25 mouse cellular contexts compared by ENCODE assay signal in genomic region chr2:56552197-56552964, GRCm38 (mm10).
"Had no signal": no experiment of that assay in that cellular context is flagged by ENCODE, and none has a peak within 500 bp of the region (broad histone marks: within the 10 kb centered on the region; RNA-seq: fewer than 3 reads in every experiment).

No protein-coding gene starts in this region.

- H3K4me3 ChIP-seq: gastrocnemius, adult 2 months; heart, embryonic 10.5 days; heart, embryonic 12.5 days; hindbrain, embryonic 10.5 days; hindbrain, embryonic 12.5 days; intestine, embryonic 15.5 days; layer of hippocampus, adult 2 months; left cerebral cortex, adult 2 months; limb, embryonic 10.5 days; limb, embryonic 12.5 days had no signal

- DNase-seq: gastrocnemius, adult 2 months; gastrocnemius, postnatal 10 days; gastrocnemius, postnatal 25 days; heart, adult 18-20 months; heart, postnatal 10 days; heart, postnatal 4 days; kidney, adult 18-20 months; kidney, adult 8-10 months; kidney, postnatal 10 days; kidney, postnatal 25 days; kidney, postnatal 4 days; liver had no signal

- H3K27ac ChIP-seq: gastrocnemius, adult 2 months; heart, embryonic 10.5 days; hindbrain, embryonic 10.5 days; hindbrain, embryonic 12.5 days; hindbrain, embryonic 14.5 days; intestine, embryonic 15.5 days; layer of hippocampus, adult 2 months; left cerebral cortex, adult 2 months; limb, embryonic 10.5 days; limb, embryonic 12.5 days had no signal

- H3K27me3 ChIP-seq: heart, embryonic 12.5 days; hindbrain, embryonic 12.5 days; intestine, embryonic 15.5 days; limb, embryonic 12.5 days had no signal

- H3K36me3 ChIP-seq: heart, embryonic 10.5 days; heart, embryonic 12.5 days; hindbrain, embryonic 10.5 days; hindbrain, embryonic 12.5 days; intestine, embryonic 15.5 days; limb, embryonic 10.5 days; limb, embryonic 12.5 days had no signal

- H3K9ac ChIP-seq: heart, embryonic 12.5 days; hindbrain, embryonic 12.5 days; hindbrain, embryonic 14.5 days; intestine, embryonic 15.5 days; limb, embryonic 12.5 days had no signal

- H3K4me1 ChIP-seq: heart, embryonic 10.5 days; heart, embryonic 12.5 days; hindbrain, embryonic 10.5 days; hindbrain, embryonic 12.5 days; intestine, embryonic 15.5 days; limb, embryonic 12.5 days had no signal

- H3K9me3 ChIP-seq: heart, embryonic 10.5 days; heart, embryonic 12.5 days; hindbrain, embryonic 10.5 days; hindbrain, embryonic 12.5 days; intestine, embryonic 15.5 days; limb, embryonic 10.5 days; limb, embryonic 12.5 days had no signal

- ATAC-seq: hindbrain, embryonic 16.5 days; inflammation-experienced regulatory T-cells, adult 6 months; intestine, embryonic 15.5 days; intestine, postnatal 0 days had no signal

- H3K4me2 ChIP-seq: heart, embryonic 12.5 days; hindbrain, embryonic 12.5 days; hindbrain, embryonic 14.5 days; intestine, embryonic 15.5 days; limb, embryonic 12.5 days had no signal
